Mouse (Mus musculus) heart, postnatal 10 days (tissue): ENCODE measurements around the gene Gpx7. TPM values are rescaled to one million over a fixed set of nuclear protein-coding genes. Genes with fewer than 3 reads are reported as not detected.
A peak's percentile ranks its signal among the peaks of the same experiment; 100 is the strongest.

ENCODE experiments used
- DNase-seq, 2 experiments: peaks; one replicate each; pipeline ENCODE4 v3.0.0; 2021
- intact Hi-C: fragments of 180-260 bp; cut with DNase I; formaldehyde crosslinking; loops from one replicate; pipeline ENCODE4 v1.15.1; 2025
- total RNA-seq, 2 experiments: library from RNA; stranded (reverse); gene quantifications; 2 replicates each; pipeline ENCODE4 v1.2.3; 2021

The Gpx7 gene
- 10 to 100 TPM; 22.3 to 22.6 TPM for total RNA-seq

GRCm38 (mm10) chr4:108406861-108407401 is at the start of gene Gpx7:
TSS of gene Gpx7 (minus strand) at chr4:108406961.
- peak; percentile 37 to 46 for DNase-seq
- intact Hi-C loops = loop anchor here (1.0 to 5.0 kb wide), 2 partner anchors 50 to 52 kb away; partner anchors contain the start of gene Tut4

- intact Hi-C loops = no loop called here
Observed at GRCm38 (mm10) chr4:108456028-108456427, 49.3 kb upstream of the Gpx7 start.

GRCm38 (mm10) chr4:108448091-108448490 is 41.3 kb upstream of the Gpx7 start:
- DNase-seq = no peak

More at GRCm38 (mm10) chr4:108456028-108456427, 49.3 kb upstream of the Gpx7 start:
- no peak for DNase-seq

GRCm38 (mm10) chr4:108438082-108438840 is 31.5 kb upstream of the Gpx7 start:
- intact Hi-C loops = no loop called here
- DNase-seq = peak; percentile 10 to 14

More at GRCm38 (mm10) chr4:108448091-108448490, 41.3 kb upstream of the Gpx7 start:
- intact Hi-C loops = no loop called here

GRCm38 (mm10) chr4:108436225-108436624 is 29.5 kb upstream of the Gpx7 start:
- intact Hi-C loops = no loop called here
- no peak for DNase-seq

GRCm38 (mm10) chr4:108435646-108436045 is 28.9 kb upstream of the Gpx7 start:
- intact Hi-C loops = no loop called here

GRCm38 (mm10) chr4:108434781-108435180 is 28.0 kb upstream of the Gpx7 start:
- no peak for DNase-seq
- intact Hi-C loops = no loop called here

More at GRCm38 (mm10) chr4:108435646-108436045, 28.9 kb upstream of the Gpx7 start:
- DNase-seq = no peak

- DNase-seq = no peak
Observed at GRCm38 (mm10) chr4:108434221-108434620, 27.5 kb upstream of the Gpx7 start.

GRCm38 (mm10) chr4:108433341-108433740 is 26.6 kb upstream of the Gpx7 start:
- DNase-seq = no peak
- intact Hi-C loops = no loop called here

More at GRCm38 (mm10) chr4:108434221-108434620, 27.5 kb upstream of the Gpx7 start:
- intact Hi-C loops = no loop called here

- intact Hi-C loops = no loop called here
- no peak for DNase-seq
Observed at GRCm38 (mm10) chr4:108431561-108431936, 24.8 kb upstream of the Gpx7 start.

GRCm38 (mm10) chr4:108430656-108431560 is 24.1 kb upstream of the Gpx7 start:
- intact Hi-C loops = no loop called here
- DNase-seq = no peak

- no peak for DNase-seq
- intact Hi-C loops = no loop called here
Observed at GRCm38 (mm10) chr4:108428341-108428721, 21.6 kb upstream of the Gpx7 start.

- intact Hi-C loops = no loop called here
- DNase-seq = no peak
Observed at GRCm38 (mm10) chr4:108427719-108428340, 21.1 kb upstream of the Gpx7 start.

- intact Hi-C loops = no loop called here
- DNase-seq = no peak
Observed at GRCm38 (mm10) chr4:108424587-108424986, 17.8 kb upstream of the Gpx7 start.

GRCm38 (mm10) chr4:108407621-108408020 is 860 bp upstream of the Gpx7 start:
- DNase-seq = no peak
- intact Hi-C loops = loop anchor here (5.0 kb wide), 1 partner anchor 50 kb away; no protein-coding TSS in a partner anchor

- peak; percentile 80 to 83 for DNase-seq
- intact Hi-C loops = loop anchor here (1.0 to 5.0 kb wide), 2 partner anchors 49 to 53 kb away; partner anchors contain the start of gene Tut4
Observed at GRCm38 (mm10) chr4:108406138-108406860, 462 bp downstream of the Gpx7 start.

GRCm38 (mm10) chr4:108405766-108406137 is 1.0 kb downstream of the Gpx7 start:
- intact Hi-C loops = loop anchor here (1.0 to 5.0 kb wide), 3 partner anchors 15 to 54 kb away; partner anchors contain the start of gene Tut4
- no peak for DNase-seq

GRCm38 (mm10) chr4:108403861-108404635 is 2.7 kb downstream of the Gpx7 start:
- intact Hi-C loops = loop anchor here (2.0 to 5.0 kb wide), 2 partner anchors 13 to 572 kb away; no protein-coding TSS in a partner anchor
- no peak for DNase-seq

GRCm38 (mm10) chr4:108400395-108400794 is 6.4 kb downstream of the Gpx7 start:
- DNase-seq = no peak
- intact Hi-C loops = loop anchor here (5.0 kb wide), 1 partner anchor 568 kb away; no protein-coding TSS in a partner anchor
